Mouse (Mus musculus) heart, postnatal 0 days (tissue): Measurements from ENCODE around the gene Scrg1.

ENCODE experiments used
- CTCF ChIP-seq: IDR thresholded peaks from 2 replicates; pipeline ENCODE4 v1.5.1; 2016; ENCODE audit warnings: antibody characterized with exemption, control low read depth, low read depth
- EP300 ChIP-seq: IDR thresholded peaks from 2 replicates; pipeline ENCODE4 v1.6.1; 2016; ENCODE audit warnings: antibody characterized with exemption, low read depth

GRCm38 (mm10) chr8:57406366-57406765 lies 49.4 kb upstream of the Scrg1 start:
- TF ChIP-seq CTCF (no peak), EP300 (no peak)
